Mouse (Mus musculus) heart, adult 2 months (tissue): ENCODE measurements around the gene 3110082I17Rik. TPM values are rescaled to one million over a fixed set of nuclear protein-coding genes. Genes with fewer than 3 reads are reported as not detected.

ENCODE experiments used
- DNase-seq, 2 experiments: peaks; one replicate each; pipeline ENCODE4 v3.0.0; 2021
- H3K27ac ChIP-seq: fragments of 200-600 bp; 2 replicates; pipeline ENCODE4 v1.8.1; 2022
- H3K27me3 ChIP-seq: fragments of 200-500 bp; 2 replicates; pipeline ENCODE4 v1.6.1; 2012; ENCODE audit warnings: mild to moderate bottlenecking, low read length, inconsistent platforms, mixed read lengths; ENCODE audit not compliant: control insufficient read depth, insufficient read depth
- H3K36me3 ChIP-seq: fragments of 200-500 bp; 2 replicates; pipeline ENCODE4 v1.6.1; 2012; ENCODE audit warnings: low read length, inconsistent platforms; ENCODE audit not compliant: control insufficient read depth, insufficient read depth
- H3K4me1 ChIP-seq: fragments of 200-500 bp; 2 replicates; pipeline ENCODE4 v1.6.1; 2011; ENCODE audit warnings: low read length; ENCODE audit not compliant: control insufficient read depth, insufficient read depth
- H3K4me3 ChIP-seq: fragments of 200-600 bp; 2 replicates; pipeline ENCODE4 v1.8.1; 2022
- H3K79me2 ChIP-seq: fragments of 200-500 bp; replicated peaks from 2 replicates; pipeline ENCODE4 v1.6.1; 2012; ENCODE audit warnings: mild to moderate bottlenecking, inconsistent platforms, low read length, moderate library complexity, mixed read lengths; ENCODE audit not compliant: control insufficient read depth, insufficient read depth
- H3K9ac ChIP-seq: fragments of 200-500 bp; 2 replicates; pipeline ENCODE4 v1.6.1; 2012; ENCODE audit warnings: low read depth, mild to moderate bottlenecking, control low read depth, inconsistent platforms, low read length, mixed read lengths
- CTCF ChIP-seq: fragments of 200-600 bp; IDR thresholded peaks from 2 replicates; pipeline ENCODE4 v1.8.1; 2022; ENCODE audit warnings: antibody characterized with exemption, mild to moderate bottlenecking, moderate library complexity
- EP300 ChIP-seq: fragments of 200-500 bp; IDR thresholded peaks from 2 replicates; pipeline ENCODE4 v1.6.1; 2011; ENCODE audit warnings: low read depth, low read length, control low read depth; ENCODE audit not compliant: insufficient read depth
- POLR2A ChIP-seq: fragments of 200-500 bp; IDR thresholded peaks from 2 replicates; pipeline ENCODE4 v1.6.1; 2011; ENCODE audit warnings: mild to moderate bottlenecking, low read depth, low read length, control low read depth; ENCODE audit not compliant: insufficient read depth
- WGBS: fragments of 180-500 bp; shearing (Covaris S2); methylation state at CpG from one replicate; pipeline ENCODE4 v1.1.7; 2018; 5-methylcytosine and 5-hydroxymethylcytosine counted together
- intact Hi-C: fragments of 180-260 bp; cut with DNase I; formaldehyde crosslinking; loops from one replicate; pipeline ENCODE4 v1.15.1; 2025
- polyA plus RNA-seq: library from polyadenylated mRNA; depleted of rRNA; stranded (reverse); fragments of >200 nt; gene quantifications from 2 replicates; pipeline ENCODE4 v1.2.3, GENCODE M21; 2012
- total RNA-seq, 2 experiments: library from RNA; stranded (reverse); gene quantifications; 2 replicates each; pipeline ENCODE4 v1.2.3; 2021

The 3110082I17Rik gene
- total and polyA plus RNA-seq, 3 experiments, result 4.9 to 5.7 (median 5.6) TPM

- Histone ChIP-seq H3K27ac (peak overlapping the region; percentile 99), H3K36me3 (no peaks in the 10 kb centered on the region), H3K79me2 (no peaks in the 10 kb centered on the region), H3K4me1 (peaks cover 5% of the 10 kb centered on the region), H3K9ac (peak overlapping the region; percentile 99), H3K27me3 (no peaks in the 10 kb centered on the region), H3K4me3 (peak overlapping the region; percentile 93)
- TF ChIP-seq EP300 (no peak), POLR2A (no peak), CTCF (no peak)
- no peak for DNase-seq
- 52% methylated on average over 5 of the region's 5 CpGs for WGBS
- intact Hi-C loops, result no loop called here
Observed at GRCm38 (mm10) chr5:139371118-139371517, 89.2 kb downstream of the 3110082I17Rik start.

GRCm38 (mm10) chr5:139370336-139370735, 90.0 kb downstream of the 3110082I17Rik start:
- H3K36me3 ChIP-seq, result no peaks in the 10 kb centered on the region
- 61% methylated on average over 6 of the region's 6 CpGs for WGBS
- H3K4me1 ChIP-seq, result peaks cover 6% of the 10 kb centered on the region
- peak overlapping the region; percentile 56 for H3K27ac ChIP-seq
- no peak for DNase-seq
- peak overlapping the region; percentile 13; the same call in 1 of the 2 replicates for H3K9ac ChIP-seq
- intact Hi-C loops, result no loop called here
- H3K79me2 ChIP-seq, result no peaks in the 10 kb centered on the region
- no peak overlapping the region; the same call in 1 of the 2 replicates for H3K4me3 ChIP-seq
- no peaks in the 10 kb centered on the region for H3K27me3 ChIP-seq
- TF ChIP-seq CTCF (no peak), POLR2A (no peak), EP300 (no peak)

- Histone ChIP-seq H3K4me1 (peaks cover 16% of the 10 kb centered on the region), H3K27ac (no peak overlapping the region), H3K9ac (no peak overlapping the region), H3K27me3 (no peaks in the 10 kb centered on the region), H3K4me3 (no peak overlapping the region), H3K36me3 (no peaks in the 10 kb centered on the region), H3K79me2 (no peaks in the 10 kb centered on the region)
- intact Hi-C loops, result no loop called here
- TF ChIP-seq POLR2A (no peak), CTCF (no peak), EP300 (no peak)
- no peak for DNase-seq
- WGBS, result 86% methylated on average over 11 of the region's 11 CpGs
Observed at GRCm38 (mm10) chr5:139368638-139369320, 91.5 kb downstream of the 3110082I17Rik start.

GRCm38 (mm10) chr5:139367884-139368458, 92.4 kb downstream of the 3110082I17Rik start:
- Histone ChIP-seq H3K79me2 (no peaks in the 10 kb centered on the region), H3K4me1 (peaks cover 18% of the 10 kb centered on the region), H3K4me3 (no peak overlapping the region), H3K36me3 (no peaks in the 10 kb centered on the region), H3K27me3 (no peaks in the 10 kb centered on the region), H3K27ac (no peak overlapping the region), H3K9ac (no peak overlapping the region)
- no peak for DNase-seq
- intact Hi-C loops, result loop anchor here (1.0 kb wide), 1 partner anchor 25 kb away; no protein-coding TSS in a partner anchor
- WGBS, result 86% methylated on average over 4 of the region's 4 CpGs
- no peak for TF ChIP-seq EP300
- TF ChIP-seq CTCF, result no peak
- no peak for TF ChIP-seq POLR2A

- H3K4me3 ChIP-seq, result no peak overlapping the region
- no peak for DNase-seq
- WGBS, result 74% methylated on average over 11 of the region's 11 CpGs
- no peaks in the 10 kb centered on the region for H3K79me2 ChIP-seq
- TF ChIP-seq EP300, result no peak
- TF ChIP-seq CTCF, result no peak
- no peak for TF ChIP-seq POLR2A
- no peaks in the 10 kb centered on the region for H3K36me3 ChIP-seq
- no peak overlapping the region for H3K9ac ChIP-seq
- no peaks in the 10 kb centered on the region for H3K27me3 ChIP-seq
- no peak overlapping the region; the same call in 1 of the 2 replicates for H3K27ac ChIP-seq
- peaks cover 16% of the 10 kb centered on the region for H3K4me1 ChIP-seq
- intact Hi-C loops, result no loop called here
Observed at GRCm38 (mm10) chr5:139366484-139366883, 93.8 kb downstream of the 3110082I17Rik start.

- H3K27me3 ChIP-seq, result no peaks in the 10 kb centered on the region
- H3K27ac ChIP-seq, result no peak overlapping the region
- H3K4me1 ChIP-seq, result peaks cover 13% of the 10 kb centered on the region
- DNase-seq, result peak in 1 of 2 experiments; percentile 59
- H3K79me2 ChIP-seq, result no peaks in the 10 kb centered on the region
- TF ChIP-seq CTCF (no peak), EP300 (no peak), POLR2A (no peak)
- 74% methylated on average over 1 of the region's 1 CpGs for WGBS
- no peak overlapping the region for H3K9ac ChIP-seq
- no peaks in the 10 kb centered on the region for H3K36me3 ChIP-seq
- H3K4me3 ChIP-seq, result no peak overlapping the region
- intact Hi-C loops, result no loop called here
Observed at GRCm38 (mm10) chr5:139365827-139366226, 94.5 kb downstream of the 3110082I17Rik start.
